Mouse (Mus musculus): ENCODE data around the gene Gpr158.
A peak's percentile ranks its signal among the peaks of the same experiment; 100 is the strongest.

Gpr158 gene

GRCm38 (mm10) chr2:21632136-21632535, 264.8 kb downstream of the Gpr158 start:
- DNase-seq (ENCODE audit: low read depth, low spot score): no peak

DNA sequence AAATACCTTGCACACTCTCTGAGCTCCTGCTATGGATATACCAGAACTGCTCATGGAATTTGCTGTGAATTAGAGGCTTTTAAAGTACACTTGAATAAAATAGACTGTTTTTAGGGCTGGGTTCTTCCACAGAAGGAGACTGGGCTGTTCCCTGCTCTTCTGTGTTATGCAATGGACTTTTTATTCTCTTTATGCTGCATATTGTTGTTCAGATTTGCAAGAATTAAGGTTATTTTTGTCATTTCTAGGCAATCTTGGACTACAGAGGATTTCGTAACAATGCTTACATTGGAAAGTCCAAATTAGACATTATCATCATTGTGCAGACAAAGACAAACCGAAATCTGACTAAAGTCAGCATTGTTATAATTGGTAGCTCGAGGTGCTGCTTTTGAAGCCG, 298.4 kb downstream of the Gpr158 start:
- no peak for DNase-seq (ENCODE audit: low read depth, low spot score)

- no peak for DNase-seq (ENCODE audit: low read depth, low spot score)
Observed at GRCm38 (mm10) chr2:21676084-21676838, 308.9 kb downstream of the Gpr158 start.

GRCm38 (mm10) chr2:21676839-21677123, 309.4 kb downstream of the Gpr158 start:
- no peak for DNase-seq (ENCODE audit: low read depth, low spot score)

GRCm38 (mm10) chr2:21680735-21681270, 313.5 kb downstream of the Gpr158 start:
- DNase-seq (ENCODE audit: low read depth, low spot score): no peak

DNA sequence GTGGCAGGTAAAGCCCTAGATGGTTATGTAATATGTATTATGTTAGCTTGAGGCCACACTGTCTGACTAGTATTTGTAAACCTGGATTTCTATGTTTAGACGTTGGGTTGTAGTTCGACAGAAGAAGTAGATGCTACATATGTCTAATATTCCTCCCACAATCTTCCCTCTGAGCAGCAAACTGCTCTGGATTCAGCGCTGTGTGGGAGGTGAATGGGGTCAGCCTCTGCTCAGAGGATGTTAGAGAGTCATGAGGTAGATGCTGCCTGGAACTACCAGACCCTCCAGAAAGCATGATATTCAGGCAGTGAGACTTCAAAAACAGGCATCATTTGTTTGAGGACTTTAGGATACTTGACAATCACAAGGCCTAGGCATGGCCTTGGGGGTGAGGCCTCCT, 317.4 kb downstream of the Gpr158 start:
- DNase-seq (ENCODE audit: low read depth, low spot score): no peak

GRCm38 (mm10) chr2:21693128-21693527, 325.8 kb downstream of the Gpr158 start:
- no peak for DNase-seq (ENCODE audit: low read depth, low spot score)

DNA sequence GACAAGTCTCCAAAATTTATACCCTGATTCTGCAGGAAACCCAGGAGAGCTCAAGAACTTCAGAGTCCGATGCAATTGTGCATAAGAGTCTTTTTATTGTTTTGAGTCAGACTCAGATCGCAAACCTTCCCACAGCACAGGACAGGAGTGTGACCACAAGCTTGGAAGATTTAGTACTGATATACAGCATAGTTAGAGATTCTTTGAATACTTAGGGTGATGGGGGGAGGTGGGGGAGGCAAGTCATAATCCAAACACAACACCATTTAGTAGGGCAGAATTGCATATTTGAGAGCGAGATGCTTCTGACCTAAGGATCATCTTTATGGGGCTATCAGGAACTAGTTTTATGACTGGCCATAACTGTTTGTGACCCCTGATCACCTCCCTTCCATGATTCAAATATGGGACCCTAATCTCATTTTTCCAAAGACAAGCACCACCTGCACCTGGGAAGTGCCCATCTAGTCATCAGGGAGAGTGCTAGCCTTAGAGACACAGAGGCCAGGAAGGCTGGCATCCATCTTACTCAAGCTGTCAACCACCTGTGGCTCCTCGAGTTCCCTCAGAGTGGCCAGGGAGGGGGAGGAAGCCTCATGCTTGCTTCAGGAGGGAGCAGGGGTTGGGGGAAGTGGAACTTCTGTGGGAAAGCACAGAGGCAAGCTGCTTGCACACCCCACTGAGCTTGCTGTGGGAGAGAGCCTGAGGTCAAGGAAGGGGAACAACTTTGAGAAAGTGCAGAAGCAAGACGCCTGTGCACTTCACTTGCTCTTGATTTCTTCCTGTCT, 326.7 kb downstream of the Gpr158 start:
- peak; percentile 24 for DNase-seq (ENCODE audit: low read depth, low spot score)

- no peak for DNase-seq (ENCODE audit: low read depth, low spot score)
Observed at GRCm38 (mm10) chr2:21728075-21728474, 360.7 kb downstream of the Gpr158 start.

- DNase-seq (ENCODE audit: low read depth, low spot score): no peak
Observed at GRCm38 (mm10) chr2:21783721-21784120, 416.4 kb downstream of the Gpr158 start.

DNA sequence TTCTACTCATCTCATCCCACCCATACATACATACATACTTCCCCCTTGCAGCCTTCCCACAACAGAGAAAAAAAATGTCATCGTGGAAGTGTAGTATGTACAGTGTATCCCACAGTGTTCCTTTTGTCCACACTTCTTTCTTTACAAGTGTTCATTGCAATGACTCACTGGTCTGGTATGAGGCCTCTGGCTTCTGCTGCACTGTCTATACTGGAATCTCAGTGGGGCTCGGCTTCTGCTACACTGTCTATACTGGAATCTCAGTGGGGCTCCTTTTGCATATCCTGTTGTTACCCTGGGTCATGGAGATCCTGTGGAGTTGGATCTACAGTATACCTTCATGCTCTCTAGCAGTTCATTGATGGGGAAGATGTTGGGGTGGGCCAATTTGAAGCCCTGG, 425.8 kb downstream of the Gpr158 start:
- DNase-seq (ENCODE audit: low read depth, low spot score): no peak

DNA sequence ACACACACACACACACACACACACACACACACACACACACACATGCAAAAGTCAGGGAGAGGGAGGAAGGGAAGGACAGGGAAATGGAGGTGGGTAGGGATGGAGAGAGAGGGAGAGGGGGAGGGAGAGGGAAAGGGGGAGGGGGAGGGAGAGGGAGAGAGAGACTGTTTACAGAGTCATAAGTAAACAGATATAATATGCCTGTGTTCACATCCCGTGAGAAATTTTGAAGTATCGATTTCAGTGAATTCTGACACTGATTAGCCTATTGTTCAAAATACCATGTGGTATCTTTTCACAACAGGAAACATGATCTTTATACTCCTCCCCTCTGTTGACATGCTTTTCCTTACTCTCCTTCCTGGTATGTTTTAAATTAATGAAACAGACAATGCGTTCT, 432.3 kb downstream of the Gpr158 start:
- no peak for DNase-seq (ENCODE audit: low read depth, low spot score)

DNA sequence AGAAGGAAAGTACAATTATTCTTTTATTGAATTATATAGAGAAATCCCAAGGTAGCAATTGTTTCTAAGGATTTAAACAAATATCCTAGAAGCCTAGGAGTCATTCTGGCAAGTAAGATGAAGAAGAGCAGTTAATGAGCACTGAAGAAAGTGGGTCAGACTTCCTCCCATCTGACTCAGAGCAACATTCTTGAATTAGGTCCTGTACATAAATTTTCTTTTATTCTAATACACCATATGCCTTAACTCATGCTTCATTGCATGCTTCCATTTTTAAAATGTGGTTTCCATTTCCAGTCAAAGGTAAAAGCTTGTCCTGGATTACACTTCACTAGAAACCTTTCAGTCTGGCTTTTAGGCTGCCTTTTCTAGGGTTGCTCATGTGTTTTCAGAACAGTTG, 432.7 kb downstream of the Gpr158 start:
- no peak for DNase-seq (ENCODE audit: low read depth, low spot score)

DNA sequence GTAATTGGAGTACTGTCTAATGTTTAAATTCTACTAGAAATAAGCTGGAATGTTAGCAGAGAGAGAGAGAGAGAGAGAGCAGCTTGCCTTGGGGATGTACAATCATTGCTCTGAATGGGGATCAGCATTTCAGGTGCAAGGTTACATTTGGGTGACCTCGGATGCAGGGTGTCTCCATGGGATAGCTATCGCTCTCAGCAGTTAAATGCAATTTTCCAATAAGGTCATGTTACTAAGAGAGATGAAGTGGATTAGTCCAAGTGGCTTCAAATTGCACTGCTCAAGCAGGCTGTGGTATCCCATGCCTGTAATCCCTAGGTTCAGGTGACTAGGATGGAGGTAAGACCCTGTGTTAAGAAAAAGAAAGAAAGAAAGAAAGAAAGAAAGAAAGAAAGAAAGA, 441.2 kb downstream of the Gpr158 start:
- no peak for DNase-seq (ENCODE audit: low read depth, low spot score)

DNA sequence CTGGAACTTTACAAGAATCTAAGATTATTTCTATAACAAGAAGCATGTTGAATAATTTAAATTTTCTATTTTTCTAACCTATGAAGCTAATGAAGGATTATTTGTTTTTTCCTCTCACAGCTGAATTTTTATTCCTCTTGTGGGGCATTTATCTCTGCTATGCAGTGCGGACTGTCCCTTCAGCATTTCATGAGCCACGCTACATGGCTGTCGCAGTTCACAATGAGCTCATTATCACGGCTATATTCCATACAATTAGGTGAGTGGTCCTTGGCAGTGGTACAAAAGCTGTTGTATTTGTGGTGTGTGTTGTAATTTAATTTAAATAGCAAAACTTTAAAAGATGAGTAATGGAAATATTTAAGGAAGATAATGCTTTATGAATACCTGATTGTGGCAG, 443.1 kb downstream of the Gpr158 start:
- DNase-seq (ENCODE audit: low read depth, low spot score): no peak

DNA sequence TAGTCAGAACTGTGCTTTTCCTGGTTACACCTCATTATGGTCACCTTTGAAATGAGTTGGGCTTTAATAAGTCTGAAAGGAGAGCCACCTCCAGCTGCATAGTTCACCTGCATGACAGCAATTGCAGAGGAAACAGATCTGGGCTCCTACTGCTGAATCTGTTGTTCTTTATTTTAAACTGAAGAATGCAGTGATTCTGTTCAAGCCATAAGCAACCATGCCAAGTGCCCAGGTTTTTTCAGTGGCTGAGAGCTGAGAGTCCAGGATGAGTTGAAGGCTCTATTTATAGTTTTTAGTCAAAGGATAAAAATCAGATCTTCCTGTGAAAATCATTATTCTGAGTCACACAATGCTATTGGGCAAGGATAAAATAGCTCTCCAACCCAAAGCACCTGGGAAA, 496.7 kb downstream of the Gpr158 start:
- no peak for DNase-seq (ENCODE audit: low read depth, low spot score)
